Mouse (Mus musculus) c-Kit-negative CD71-positive TER-119-positive erythroid progenitor cells, embryonic 14.5 days (primary cell): Measurements from ENCODE around the gene Apom.

Source experiments
- DNase-seq: peaks from one replicate; pipeline ENCODE4 v3.0.0-alpha.2; 2013; ENCODE audit warnings: low read depth, low spot score

The Apom gene

GRCm38 (mm10) chr17:35131500-35132173 is at the start of gene Apom:
Apom (minus strand) TSS chr17:35132050.
- DNase-seq = no peak

- no peak for DNase-seq
Measured at GRCm38 (mm10) chr17:35180093-35180492, 48.2 kb upstream of the Apom start.

GRCm38 (mm10) chr17:35178528-35178927 is 46.7 kb upstream of the Apom start:
- peak; percentile 30 for DNase-seq

DNA sequence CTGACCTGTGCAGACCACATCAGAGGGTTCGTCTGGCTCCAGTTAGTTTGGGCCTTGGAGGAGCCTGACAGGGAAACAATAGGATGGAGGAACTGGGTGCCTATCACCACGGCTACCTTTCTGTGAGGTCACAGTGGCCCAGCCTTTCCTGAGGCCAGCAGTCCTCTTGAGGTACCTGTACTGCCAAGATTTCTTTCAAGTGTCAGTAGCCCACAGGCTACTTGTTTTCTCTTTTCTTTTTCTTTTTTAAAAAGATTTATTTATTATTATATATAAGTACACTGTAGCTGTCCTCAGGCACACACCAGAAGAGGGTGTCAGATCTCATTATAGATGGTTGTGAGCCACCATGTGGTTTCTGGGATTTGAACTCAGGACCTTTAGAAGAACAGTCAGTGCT is 44.1 kb upstream of the Apom start, which contains the start of gene Aif1:
Aif1 (minus strand) TSS at position 101 of the 400 bp plus-strand sequence.
- no peak for DNase-seq

GRCm38 (mm10) chr17:35175382-35175781 is 43.5 kb upstream of the Apom start:
- DNase-seq = no peak

DNA sequence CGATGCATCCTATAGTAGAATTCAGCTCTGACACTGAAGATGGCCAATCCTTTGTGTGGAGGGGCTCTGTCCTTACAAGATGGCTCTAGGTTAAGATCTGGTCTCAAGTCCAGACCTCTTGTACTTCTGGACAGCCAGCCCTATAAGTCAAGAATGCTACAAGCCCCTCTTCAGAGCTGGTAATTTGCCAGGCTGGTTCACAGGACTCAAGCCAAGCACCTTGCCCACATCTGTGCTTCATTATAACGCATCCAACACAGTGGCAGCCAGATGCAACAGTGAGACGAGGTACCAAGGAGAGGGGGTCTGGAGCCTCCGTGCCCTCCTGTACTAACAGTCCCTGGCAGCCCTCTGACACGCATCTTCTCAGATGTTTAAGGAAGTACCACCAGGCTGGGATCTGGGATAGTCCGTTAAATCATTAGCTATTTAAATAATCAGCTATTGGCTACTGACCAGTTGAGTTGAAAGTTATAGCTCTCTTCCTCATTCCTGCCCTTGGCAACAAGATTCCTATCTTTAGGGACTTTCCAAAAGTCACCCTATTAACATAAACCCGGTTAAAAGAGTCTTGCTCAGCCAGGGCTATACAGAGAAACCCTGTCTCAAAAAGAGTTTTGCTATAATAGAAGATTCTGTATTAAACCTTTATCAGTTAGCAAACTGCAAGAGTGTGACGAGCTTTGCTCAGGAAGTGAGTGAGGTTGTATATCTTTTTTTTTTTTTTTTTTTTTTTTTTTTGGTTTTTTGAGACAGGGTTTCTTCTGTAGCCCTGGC is 42.5 kb upstream of the Apom start:
- no peak for DNase-seq

DNA sequence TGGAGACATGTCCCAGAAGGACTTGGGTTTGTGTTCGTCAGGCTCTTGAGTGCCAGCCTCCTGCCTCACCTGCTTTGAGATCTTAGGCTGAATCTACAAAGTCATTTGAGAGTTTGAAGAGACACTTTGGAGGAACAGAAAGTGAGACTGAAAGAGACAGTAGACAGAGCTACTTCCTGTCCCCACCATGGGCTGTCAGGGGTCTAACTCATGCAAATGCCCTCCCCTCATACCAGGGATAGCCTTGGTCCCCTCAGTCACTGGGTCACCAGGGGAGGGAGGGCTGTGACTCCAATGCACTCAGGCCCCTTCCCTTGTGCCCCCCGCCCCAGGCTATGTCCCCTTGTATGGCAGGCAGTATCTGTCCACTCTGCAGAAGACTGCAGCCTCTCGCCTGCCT is 41.5 kb upstream of the Apom start:
- DNase-seq = no peak

DNA sequence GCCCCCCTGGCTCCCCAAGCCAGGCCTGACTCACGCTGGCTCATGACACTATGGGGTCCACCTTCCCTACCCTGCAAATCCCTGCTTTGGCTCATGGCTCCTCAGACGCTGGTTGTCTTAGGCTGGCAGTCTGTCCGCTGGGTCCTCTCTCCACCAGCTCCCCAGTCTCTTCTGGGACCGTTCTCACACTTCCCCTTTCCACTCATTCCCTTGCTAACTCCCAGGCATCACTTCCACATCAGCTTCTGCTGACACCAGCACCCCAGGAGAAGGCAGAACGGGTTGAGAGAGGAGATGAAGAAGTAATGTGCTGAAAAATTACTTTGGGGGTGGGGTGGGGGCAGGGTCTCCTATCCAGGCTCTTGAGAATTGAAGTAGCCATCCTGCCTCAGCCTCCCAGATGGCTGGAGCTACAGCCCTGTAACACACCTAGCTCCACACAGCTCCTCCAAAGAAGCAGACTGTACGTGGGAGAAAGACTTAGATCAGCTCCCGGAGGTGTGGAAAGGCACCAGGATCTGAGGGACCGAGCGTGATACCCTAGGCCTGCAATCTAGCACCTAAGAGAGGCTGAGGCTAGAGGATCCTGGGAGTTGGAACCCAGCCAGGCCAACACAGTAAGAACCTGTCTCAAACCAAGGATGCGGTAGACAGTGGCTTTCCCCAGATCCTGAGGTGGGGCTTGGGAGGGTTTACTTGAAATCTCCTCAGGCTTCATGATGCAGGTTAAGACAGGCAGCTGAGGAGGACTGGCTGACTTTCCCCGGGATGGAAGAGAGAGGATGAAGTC is 40.8 kb upstream of the Apom start:
- DNase-seq = no peak

DNA sequence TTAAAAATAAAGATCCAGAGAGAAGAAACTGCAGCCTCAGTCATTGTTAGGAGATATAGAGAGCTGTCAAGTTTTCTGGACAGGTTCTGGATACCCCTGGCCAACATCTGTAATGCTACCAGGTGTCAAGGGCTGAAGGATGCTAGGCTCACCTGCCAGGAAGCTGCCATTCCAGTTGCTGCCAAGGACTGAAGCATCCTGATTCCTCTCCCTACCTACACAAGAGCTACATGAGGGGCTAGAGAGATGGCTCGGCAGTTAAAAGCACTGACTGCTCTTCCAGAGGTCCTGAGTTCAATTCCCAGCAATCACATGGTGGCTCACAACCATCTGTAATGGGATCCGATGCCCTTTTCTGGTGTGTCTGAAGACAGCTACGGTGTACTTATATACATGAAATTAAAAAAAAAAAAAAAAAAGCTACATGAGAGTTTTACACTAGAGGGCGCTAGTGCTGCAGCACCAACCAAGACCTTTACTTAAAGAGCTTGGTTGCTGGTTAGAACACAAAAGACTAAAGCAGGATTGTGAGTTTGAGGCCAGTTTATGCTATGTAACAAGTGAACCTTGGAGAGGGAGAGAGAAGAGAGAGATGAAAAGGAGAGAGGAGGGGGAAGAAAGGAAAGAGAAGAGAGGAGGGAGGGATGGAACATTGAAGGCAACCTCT is 36.8 kb upstream of the Apom start:
- peak; percentile 48 for DNase-seq

- DNase-seq = no peak
Measured at GRCm38 (mm10) chr17:35167794-35168193, 35.9 kb upstream of the Apom start.

GRCm38 (mm10) chr17:35166352-35167035 is 34.6 kb upstream of the Apom start:
- peak; percentile 63 for DNase-seq

DNA sequence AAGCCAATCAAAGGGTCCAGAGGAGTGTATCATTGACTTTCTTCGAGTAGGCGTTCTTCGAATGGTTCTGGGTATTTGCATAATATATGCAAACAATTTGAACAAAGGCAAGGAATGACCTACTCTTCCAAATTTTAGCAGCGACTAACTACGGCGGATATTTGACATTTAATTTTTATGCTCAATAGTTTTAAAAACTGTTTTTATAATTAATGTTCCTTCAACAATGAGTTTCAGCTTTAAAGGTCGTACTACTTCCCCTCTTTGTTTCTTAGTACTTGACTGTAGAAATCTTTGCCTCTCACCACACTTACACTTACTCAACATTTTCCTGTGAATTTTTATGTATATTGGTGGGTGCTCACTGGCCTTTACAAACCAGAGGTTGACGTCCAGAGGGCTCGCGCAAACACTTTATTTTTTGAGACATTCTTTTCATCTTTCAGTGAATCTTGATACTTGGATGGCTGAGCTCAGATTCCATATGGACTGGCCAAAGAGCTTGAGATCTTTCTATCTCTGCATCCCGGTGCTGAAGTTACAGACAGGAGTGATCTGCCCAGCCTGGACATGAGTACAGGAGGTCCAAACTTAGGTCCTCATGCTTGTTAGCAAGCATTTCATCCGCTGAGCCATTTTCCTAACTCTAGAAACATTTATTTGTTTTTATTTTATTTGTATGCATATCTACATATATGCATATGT is 33.8 kb upstream of the Apom start:
- DNase-seq = no peak

DNA sequence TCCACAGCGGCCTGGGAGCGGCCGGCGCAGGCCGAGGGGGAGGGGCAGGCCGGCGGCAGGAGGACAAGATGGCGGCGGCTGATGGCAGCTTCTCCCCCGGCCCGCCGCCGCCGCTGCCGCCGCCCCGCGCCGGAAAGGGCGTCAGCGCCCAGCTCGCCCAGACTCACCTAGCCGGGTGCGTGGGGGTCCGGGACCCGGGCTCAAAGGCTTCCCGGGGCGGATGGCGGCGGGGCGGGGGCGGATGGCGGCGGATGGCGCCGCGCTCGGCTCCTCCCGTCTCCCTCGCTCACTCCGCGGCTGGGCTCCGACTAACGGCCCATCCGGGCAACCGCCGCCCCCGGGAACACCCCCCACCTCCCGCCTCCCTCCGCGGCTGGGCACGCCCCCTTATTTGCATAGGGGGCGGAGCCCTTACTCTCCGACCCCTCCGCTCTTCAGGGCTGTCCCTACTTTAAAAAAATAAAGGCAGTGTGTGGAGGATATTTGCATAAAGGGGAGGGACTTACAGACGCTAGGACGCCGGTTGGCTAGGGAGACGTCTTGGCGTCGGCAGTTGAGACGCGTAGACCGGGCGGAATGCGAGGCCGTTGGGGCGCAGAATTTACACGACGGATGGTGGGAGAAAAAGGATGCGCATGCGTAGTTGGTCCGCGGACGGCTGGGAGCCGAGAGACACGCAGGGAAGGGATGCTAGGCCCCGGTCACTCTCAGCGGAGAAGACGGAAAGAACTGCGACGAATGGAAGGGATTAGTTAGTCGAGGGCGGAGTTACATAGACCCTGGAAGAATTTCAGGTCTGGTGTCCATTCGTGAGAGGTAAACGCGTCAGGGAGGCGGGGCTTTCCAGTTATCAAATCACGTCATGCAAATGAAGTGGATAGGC is 33.0 kb upstream of the Apom start, which contains the start of gene Prrc2a:
Prrc2a (minus strand) TSS at position 330 of the 883 bp plus-strand sequence.
- DNase-seq = peak; percentile 95

GRCm38 (mm10) chr17:35164218-35164567 is 32.3 kb upstream of the Apom start:
- DNase-seq = peak; percentile 27

- peak; percentile 27 for DNase-seq
Measured at GRCm38 (mm10) chr17:35163326-35164081, 31.7 kb upstream of the Apom start.

- no peak for DNase-seq
Measured at GRCm38 (mm10) chr17:35162730-35163129, 30.9 kb upstream of the Apom start.

- DNase-seq = no peak
Measured at GRCm38 (mm10) chr17:35162121-35162520, 30.3 kb upstream of the Apom start.

DNA sequence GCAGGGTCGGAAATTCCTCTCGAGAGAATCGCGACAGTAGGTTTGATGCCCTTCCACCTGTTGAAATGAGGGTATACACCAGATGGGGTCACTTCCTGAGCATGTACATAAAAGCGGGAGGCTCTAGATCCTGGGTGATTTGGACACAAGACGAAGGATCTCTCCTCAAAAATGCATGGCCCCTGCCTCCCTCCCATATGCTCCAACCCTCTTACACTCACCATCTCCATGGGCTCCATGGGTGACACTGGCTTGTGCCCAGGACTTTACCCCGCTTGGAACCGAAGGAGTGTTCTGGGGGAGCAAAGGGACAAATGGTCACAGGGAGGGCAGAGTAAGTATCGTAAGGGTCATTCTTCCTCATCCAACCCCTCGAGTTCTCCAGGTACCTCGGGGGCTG is 29.6 kb upstream of the Apom start:
- DNase-seq = no peak

DNA sequence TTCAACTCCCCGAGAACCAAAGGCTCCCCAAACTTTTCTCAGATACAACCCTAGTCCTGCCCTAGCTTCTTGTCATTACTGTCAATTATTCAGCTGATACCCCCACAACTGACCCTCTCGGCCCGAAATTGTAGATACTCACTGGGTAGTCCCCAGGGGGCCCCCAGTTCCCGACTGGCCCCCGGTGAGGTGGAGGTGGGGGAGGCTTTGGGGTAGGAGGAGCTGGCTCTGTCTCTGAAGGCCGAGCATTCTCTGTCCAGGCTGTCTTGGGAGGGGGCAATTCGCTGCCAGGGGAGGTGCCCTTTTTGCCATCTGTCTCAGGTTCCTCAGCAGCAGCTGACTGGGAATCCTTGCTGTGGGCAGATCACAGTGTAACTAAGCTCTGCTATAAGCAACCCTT is 27.8 kb upstream of the Apom start:
- no peak for DNase-seq
